Mouse (Mus musculus) heart, embryonic 11.5 days (tissue): ENCODE results near the gene Dnmbp. TPM values are rescaled to one million over a fixed set of nuclear protein-coding genes. Genes with fewer than 3 reads are reported as not detected.
"Not testable (repeated sequence)": the region's sequence is repeated elsewhere in the genome, so short reads cannot be mapped to it uniquely, and the experiment has no call there.

Experiments
- ATAC-seq: fragments of 200-750 bp; cut with Nextera tagmentation; replicated peaks from 2 replicates; pipeline ENCODE4 v1.8.0; 2017; ENCODE audit warnings: moderate library complexity; ENCODE audit not compliant: insufficient number of reproducible peaks, low FRiP score, low TSS enrichment
- H3K27ac ChIP-seq: fragments of 300-500 bp; sonication (generic); 2 replicates; pipeline ENCODE4 v1.5.1; 2014; ENCODE audit warnings: mild to moderate bottlenecking, low read depth, low read length
- H3K27me3 ChIP-seq: fragments of 300-500 bp; sonication (generic); 2 replicates; pipeline ENCODE4 v1.6.1; 2014; ENCODE audit warnings: mild to moderate bottlenecking, low read length, mixed read lengths; ENCODE audit not compliant: control insufficient read depth, insufficient read depth
- H3K36me3 ChIP-seq: fragments of 300-500 bp; sonication (generic); 2 replicates; pipeline ENCODE4 v1.6.1; 2014; ENCODE audit warnings: mild to moderate bottlenecking, low read length, moderate library complexity, mixed read lengths; ENCODE audit not compliant: control insufficient read depth, insufficient read depth
- H3K4me1 ChIP-seq: fragments of 300-500 bp; sonication (generic); 2 replicates; pipeline ENCODE4 v1.6.1; 2014; ENCODE audit warnings: low read length; ENCODE audit not compliant: control insufficient read depth, insufficient read depth
- H3K4me2 ChIP-seq: fragments of 300-500 bp; sonication (generic); 2 replicates; pipeline ENCODE4 v1.6.1; 2014; ENCODE audit warnings: mild to moderate bottlenecking, moderate library complexity
- H3K4me3 ChIP-seq: fragments of 300-500 bp; sonication (generic); 2 replicates; pipeline ENCODE4 v1.5.1; 2014; ENCODE audit warnings: low read depth, low read length
- H3K9ac ChIP-seq: fragments of 300-500 bp; sonication (generic); 2 replicates; pipeline ENCODE4 v1.6.1; 2014; ENCODE audit warnings: mild to moderate bottlenecking, low read depth, low read length, moderate library complexity
- H3K9me3 ChIP-seq: fragments of 300-500 bp; sonication (generic); replicated peaks from 2 replicates; pipeline ENCODE4 v1.6.1; 2016; ENCODE audit warnings: low read length; ENCODE audit not compliant: control insufficient read depth
- WGBS: fragments of 180-500 bp; shearing (Covaris S2); extraction: QIAGEN DNeasy Blood & Tissue Kit; methylation state at CpG from one replicate; pipeline ENCODE4 v1.1.7; 2014; ENCODE audit not compliant: insufficient replicate concordance; 5-methylcytosine and 5-hydroxymethylcytosine counted together
- polyA plus RNA-seq: library from polyadenylated mRNA; unstranded; fragments of >200 nt; fragmentation: Nextera tagmentation; extraction: Ambion mirVana; gene quantifications from 2 replicates; pipeline ENCODE4 v1.2.1, GENCODE M21; 2014

The Dnmbp gene
- polyA plus RNA-seq, 1 experiment from 2014 or later = 11.7 TPM

DNA sequence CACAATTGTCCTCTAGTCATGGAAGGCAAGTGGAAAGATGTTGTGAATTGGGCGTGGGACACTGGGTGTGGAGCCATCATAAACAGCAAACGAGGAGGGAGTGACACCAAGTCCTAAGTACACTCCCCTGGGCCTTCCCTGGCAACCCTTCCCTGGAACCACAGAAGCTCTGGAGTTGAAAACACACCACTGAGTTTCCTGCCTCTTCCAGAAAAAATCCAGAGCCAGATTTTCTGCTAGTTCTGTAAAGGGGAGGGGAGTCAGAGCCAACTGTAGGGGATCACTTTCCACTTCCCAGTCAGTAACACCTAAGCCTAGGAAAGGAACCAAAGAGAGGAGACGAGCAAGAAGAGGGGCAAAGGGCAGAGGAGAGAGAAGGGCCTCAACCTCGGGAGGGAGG is 17.4 kb upstream of the Dnmbp start:
- H3K4me2 ChIP-seq = no peak overlapping the region
- H3K4me1 ChIP-seq = no peaks in the 10 kb centered on the region
- H3K9me3 ChIP-seq = 0 out of 2 replicates have a peak, but pooled peaks cover 3% of the 10 kb centered on the region
- H3K9ac ChIP-seq = no peak overlapping the region
- no peaks in the 10 kb centered on the region for H3K36me3 ChIP-seq
- no peak for ATAC-seq
- no peaks in the 10 kb centered on the region for H3K27me3 ChIP-seq
- WGBS = 20% methylated on average over 4 of the region's 4 CpGs
- H3K4me3 ChIP-seq = no peak overlapping the region
- no peak overlapping the region for H3K27ac ChIP-seq

DNA sequence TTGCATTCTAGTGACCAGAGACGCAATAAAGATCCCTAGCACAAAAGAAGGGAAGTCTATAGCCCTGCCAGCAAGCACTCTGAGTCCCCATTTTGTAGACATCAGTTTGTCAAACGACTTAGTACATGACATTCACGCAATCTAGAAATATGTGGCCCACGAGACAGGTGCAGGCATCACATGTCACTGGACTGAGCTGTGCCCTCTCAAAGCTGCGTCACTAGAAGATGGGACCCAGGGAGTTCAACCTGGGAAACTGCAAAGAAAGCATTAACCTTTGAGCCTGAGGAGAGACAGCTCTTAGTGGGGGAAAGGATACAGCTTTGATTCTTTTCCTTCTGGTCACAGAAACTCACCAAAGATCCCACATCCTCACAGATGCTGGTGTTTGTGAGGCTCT is 15.3 kb upstream of the Dnmbp start:
- Histone ChIP-seq H3K4me3 (no peak overlapping the region), H3K4me2 (no peak overlapping the region), H3K9me3 (no peaks in the 10 kb centered on the region), H3K27ac (no peak overlapping the region), H3K9ac (no peak overlapping the region), H3K36me3 (no peaks in the 10 kb centered on the region), H3K27me3 (no peaks in the 10 kb centered on the region), H3K4me1 (no peaks in the 10 kb centered on the region)
- WGBS = 74% methylated on average over 5 of the region's 5 CpGs
- no peak for ATAC-seq

DNA sequence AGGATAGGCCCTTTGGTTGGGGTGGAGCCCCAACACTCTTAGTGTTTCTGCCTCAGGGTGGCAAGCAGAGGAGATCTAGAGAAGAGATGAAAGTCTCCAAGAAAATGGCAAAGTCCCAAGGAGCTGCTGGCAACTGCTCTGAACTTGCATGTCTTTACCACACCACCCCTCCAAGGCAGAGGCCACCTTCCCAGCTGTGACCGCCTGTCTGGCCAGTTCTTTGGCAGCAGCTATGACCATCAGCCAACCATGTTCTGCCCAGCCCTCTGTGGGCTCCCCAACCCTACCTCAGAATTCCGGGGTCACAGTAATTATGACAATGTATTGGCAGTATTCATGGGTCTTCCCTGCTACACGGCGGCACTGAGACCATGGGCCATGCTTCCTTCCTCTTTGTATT is 14.9 kb upstream of the Dnmbp start:
- Histone ChIP-seq H3K27ac (no peak overlapping the region), H3K4me2 (no peak overlapping the region), H3K4me1 (no peaks in the 10 kb centered on the region), H3K36me3 (no peaks in the 10 kb centered on the region), H3K4me3 (no peak overlapping the region), H3K9ac (no peak overlapping the region), H3K9me3 (no peaks in the 10 kb centered on the region), H3K27me3 (no peaks in the 10 kb centered on the region)
- no peak for ATAC-seq
- 82% methylated on average over 4 of the region's 4 CpGs for WGBS

DNA sequence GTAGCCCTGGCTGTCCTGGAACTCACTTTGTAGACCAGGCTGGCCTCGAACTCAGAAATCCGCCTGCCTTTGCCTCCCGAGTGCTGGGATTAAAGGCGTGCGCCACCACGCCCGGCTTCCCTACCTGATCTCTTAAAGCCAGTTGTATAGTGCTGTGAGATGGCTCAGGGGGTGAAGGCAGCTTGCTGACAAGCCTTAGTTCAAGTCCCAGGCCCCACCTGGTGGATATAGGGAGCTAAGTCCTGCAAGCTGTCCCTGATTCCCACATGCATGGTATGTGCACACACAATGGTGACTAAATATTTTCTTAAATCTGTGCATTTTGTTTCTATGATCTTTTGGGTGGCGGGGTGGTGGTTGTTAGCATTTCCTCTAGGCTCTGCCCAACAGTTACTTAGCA is 12.9 kb upstream of the Dnmbp start:
- H3K9me3 ChIP-seq, H3K4me2 ChIP-seq, H3K36me3 ChIP-seq, ATAC-seq, H3K4me3 ChIP-seq, H3K9ac ChIP-seq, H3K27me3 ChIP-seq, H3K27ac ChIP-seq, H3K4me1 ChIP-seq: not testable (repeated sequence)
- WGBS = 79% methylated on average over 8 of the region's 8 CpGs

DNA sequence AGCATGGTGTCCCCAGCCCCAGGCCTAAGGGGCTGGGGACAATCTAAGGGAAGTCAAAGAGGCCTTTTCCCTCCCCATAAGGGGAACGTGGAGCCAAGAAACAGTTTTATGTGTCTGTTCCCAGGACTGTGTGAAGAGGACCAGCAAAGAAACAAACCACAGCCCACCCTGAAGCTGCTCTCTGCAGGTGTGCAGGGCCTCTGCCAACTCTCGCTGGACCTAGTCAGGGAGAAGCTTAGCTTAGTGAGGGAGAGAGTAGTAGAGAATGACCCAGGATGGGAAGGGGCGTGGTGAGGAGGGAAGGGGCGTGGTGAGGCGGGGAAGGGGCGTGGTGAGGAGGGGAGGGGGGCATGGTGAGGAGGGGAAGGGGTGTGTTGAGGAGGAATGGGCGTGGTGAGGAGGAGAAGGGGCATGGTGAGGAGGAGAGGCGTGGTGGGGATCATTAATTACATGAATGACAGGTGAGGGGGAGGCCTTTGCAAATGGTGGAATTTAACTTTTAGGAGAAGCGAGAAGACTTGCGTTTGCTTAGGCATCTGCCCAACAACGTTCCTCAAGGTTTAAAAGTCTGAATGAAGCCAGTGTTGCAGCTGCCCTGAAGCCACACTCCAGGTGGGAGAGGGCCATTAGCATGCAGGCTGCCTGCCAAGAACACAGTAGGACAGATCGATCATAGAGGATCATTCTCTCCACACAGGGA is 9.3 kb upstream of the Dnmbp start:
- no peak overlapping the region for H3K4me3 ChIP-seq
- no peaks in the 10 kb centered on the region for H3K27me3 ChIP-seq
- no peak overlapping the region for H3K4me2 ChIP-seq
- H3K9me3 ChIP-seq = no peaks in the 10 kb centered on the region
- ATAC-seq = no peak
- H3K36me3 ChIP-seq = no peaks in the 10 kb centered on the region
- no peak overlapping the region for H3K27ac ChIP-seq
- 8% methylated on average over 12 of the region's 12 CpGs for WGBS
- no peaks in the 10 kb centered on the region; the same call in 1 of the 2 replicates for H3K4me1 ChIP-seq
- H3K9ac ChIP-seq = no peak overlapping the region

DNA sequence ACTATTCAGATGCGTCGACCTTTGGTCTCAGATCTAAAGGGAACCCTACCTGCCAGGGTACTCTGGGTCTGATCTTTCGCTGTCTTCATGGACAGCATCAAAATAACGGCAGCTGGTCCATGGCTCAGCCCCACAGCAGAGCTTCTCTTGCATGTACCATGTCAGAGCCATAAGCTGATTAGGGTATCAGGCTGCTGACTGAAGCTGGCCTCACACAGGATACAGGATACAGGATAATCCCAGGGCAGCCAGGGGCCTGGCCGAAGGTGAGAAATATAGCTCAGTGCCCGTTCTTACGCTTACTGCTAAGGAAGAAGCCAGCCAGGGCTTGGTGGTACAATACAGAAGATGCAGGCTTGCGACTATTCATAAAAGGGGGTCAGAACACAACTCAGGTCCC is 4.6 kb upstream of the Dnmbp start:
- no peak overlapping the region for H3K4me3 ChIP-seq
- no peak for ATAC-seq

DNA sequence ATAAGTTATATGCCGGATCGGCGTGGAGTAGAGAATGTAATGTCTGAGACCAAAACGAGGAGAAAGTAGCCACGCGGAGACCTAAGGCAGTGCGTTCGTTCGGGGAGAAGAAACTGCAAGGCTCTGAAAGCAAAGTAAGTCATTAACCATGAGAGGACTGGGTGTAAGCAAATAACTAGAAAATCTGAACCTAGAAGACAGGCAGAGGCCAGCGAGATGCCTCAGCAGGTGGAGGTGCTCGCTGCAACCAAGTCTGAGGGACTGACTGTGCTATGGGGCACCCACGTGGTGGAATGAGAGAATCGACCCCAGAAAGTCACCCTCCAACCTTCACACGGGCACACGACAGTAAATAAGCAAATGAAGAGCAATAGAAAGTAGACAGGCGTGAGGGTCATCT is 3.1 kb upstream of the Dnmbp start:
- H3K36me3 ChIP-seq = no peaks in the 10 kb centered on the region
- no peaks in the 10 kb centered on the region for H3K27me3 ChIP-seq
- no peak overlapping the region for H3K4me2 ChIP-seq
- H3K4me3 ChIP-seq = no peak overlapping the region
- no peak overlapping the region for H3K9ac ChIP-seq
- H3K9me3 ChIP-seq = no peaks in the 10 kb centered on the region
- 68% methylated on average over 16 of the region's 16 CpGs for WGBS
- no peak overlapping the region for H3K27ac ChIP-seq
- no peak for ATAC-seq
- peaks cover 8% of the 10 kb centered on the region for H3K4me1 ChIP-seq

More for the DNA sequence above, 4.6 kb upstream of the Dnmbp start:
- Histone ChIP-seq H3K9ac (no peak overlapping the region), H3K36me3 (no peaks in the 10 kb centered on the region), H3K4me2 (no peak overlapping the region), H3K27me3 (no peaks in the 10 kb centered on the region), H3K9me3 (no peaks in the 10 kb centered on the region), H3K4me1 (no peaks in the 10 kb centered on the region; the same call in 1 of the 2 replicates), H3K27ac (no peak overlapping the region)
- 76% methylated on average over 8 of the region's 8 CpGs for WGBS

DNA sequence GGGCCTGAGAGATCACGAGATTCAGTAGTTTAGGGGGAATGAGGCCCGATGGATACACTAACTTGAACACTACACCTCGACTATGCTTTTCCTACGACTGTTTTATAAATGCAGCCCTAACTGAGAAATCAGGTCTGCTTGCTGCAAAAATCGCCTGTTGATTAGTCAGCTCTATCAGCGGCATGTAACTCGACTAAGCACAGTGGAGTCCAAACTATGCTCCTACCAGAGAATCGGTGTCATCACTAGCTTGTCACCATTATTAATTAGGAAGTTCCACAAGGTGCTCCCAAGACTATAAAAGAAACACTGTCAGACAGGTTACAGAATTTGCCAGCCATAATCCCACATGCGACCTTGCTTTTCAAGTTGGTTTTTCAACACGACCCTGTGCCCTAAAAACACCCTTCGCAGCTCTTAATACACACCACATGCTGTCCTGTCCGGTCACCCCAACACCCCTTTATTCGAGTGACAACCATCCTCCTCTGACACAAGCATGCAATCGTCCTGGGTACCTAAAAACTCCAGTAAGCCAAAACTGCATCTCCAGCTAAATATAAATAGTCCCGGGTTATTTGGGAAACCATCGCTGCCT is 721 bp downstream of the Dnmbp start:
- no peak for ATAC-seq
- Histone ChIP-seq H3K36me3 (no peaks in the 10 kb centered on the region), H3K4me2 (peak overlapping the region; percentile 83), H3K4me1 (peaks cover 24% of the 10 kb centered on the region), H3K4me3 (peak overlapping the region; percentile 81), H3K9me3 (no peaks in the 10 kb centered on the region), H3K9ac (peak overlapping the region; percentile 80), H3K27ac (peak overlapping the region; percentile 74), H3K27me3 (no peaks in the 10 kb centered on the region)
- 21% methylated on average over 16 of the region's 16 CpGs for WGBS

DNA sequence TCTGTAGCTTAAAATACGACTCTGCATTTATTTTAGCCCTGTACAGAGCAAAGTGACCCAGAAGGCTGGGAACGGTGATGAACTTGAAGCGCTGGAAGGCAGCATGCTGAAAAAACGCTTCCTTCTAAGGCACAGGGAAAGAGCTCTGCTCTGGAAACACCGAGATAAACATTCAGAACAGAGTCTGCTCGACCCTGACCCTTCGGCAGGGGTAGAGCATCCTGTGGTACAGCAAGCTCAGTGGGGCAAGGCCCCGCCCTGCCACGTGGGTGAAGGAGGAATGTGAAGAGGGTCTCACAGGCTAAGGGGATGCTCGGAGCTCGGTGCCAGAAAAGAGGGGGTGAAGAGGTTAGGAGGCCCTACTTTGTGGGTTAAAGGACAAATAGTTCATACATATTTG is 1.6 kb downstream of the Dnmbp start:
- Histone ChIP-seq H3K9ac (peak overlapping the region; percentile 4; the same call in 1 of the 2 replicates), H3K4me2 (peak overlapping the region; percentile 83), H3K36me3 (no peaks in the 10 kb centered on the region), H3K9me3 (no peaks in the 10 kb centered on the region), H3K27ac (peak overlapping the region; percentile 64), H3K27me3 (no peaks in the 10 kb centered on the region), H3K4me3 (peak overlapping the region; percentile 81; the same call in 1 of the 2 replicates), H3K4me1 (peaks cover 24% of the 10 kb centered on the region)
- no peak for ATAC-seq
- 9% methylated on average over 11 of the region's 11 CpGs for WGBS
